Mouse (Mus musculus): ENCODE results near the gene Trpt1. TPM values are rescaled to one million over a fixed set of nuclear protein-coding genes. Genes with fewer than 3 reads are reported as not detected.

Trpt1 gene
- polyA plus RNA-seq, 1 experiment, result 4.6 TPM

DNA sequence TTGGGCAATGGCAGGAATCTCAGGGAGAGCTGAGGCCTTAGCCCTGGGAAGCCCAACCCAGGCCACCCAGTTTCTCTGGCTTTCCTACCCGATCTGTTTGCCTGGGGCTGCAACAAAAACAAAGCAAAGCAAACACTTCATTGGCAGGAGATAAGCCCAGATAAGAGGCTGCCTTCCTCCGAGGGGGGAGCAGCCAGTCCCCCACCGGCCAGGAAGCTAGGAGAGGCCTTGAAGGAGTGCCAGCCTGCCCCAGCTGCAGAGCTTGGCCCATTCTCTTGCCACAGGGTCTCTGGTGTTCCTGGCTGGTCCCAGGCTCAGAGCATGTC is 43.3 kb upstream of the Trpt1 start:
- no peak for TF ChIP-seq CTCF (IDR thresholded peaks at IDR 0.05; ENCODE audit: control insufficient read depth, insufficient read depth, low read length)
- no peak for TF ChIP-seq POLR2A (IDR thresholded peaks at IDR 0.05; ENCODE audit: borderline replicate concordance, control insufficient read depth, low read depth, low read length)
- Histone ChIP-seq H3K4me3 (replicated peaks; ENCODE audit: control insufficient read depth, low read depth, low read length) (no peak overlapping the region), H3K27ac (ENCODE audit: control insufficient read depth, insufficient read depth, low read depth, low read length, poor library complexity) (peak overlapping the region; percentile 15; the same call in 1 of the 2 replicates), H3K4me1 (ENCODE audit: control insufficient read depth, insufficient read depth, low read length) (peaks cover 2% of the 10 kb centered on the region; the same call in 1 of the 2 replicates)
- 15% methylated on average over 3 of the region's 3 CpGs for WGBS

DNA sequence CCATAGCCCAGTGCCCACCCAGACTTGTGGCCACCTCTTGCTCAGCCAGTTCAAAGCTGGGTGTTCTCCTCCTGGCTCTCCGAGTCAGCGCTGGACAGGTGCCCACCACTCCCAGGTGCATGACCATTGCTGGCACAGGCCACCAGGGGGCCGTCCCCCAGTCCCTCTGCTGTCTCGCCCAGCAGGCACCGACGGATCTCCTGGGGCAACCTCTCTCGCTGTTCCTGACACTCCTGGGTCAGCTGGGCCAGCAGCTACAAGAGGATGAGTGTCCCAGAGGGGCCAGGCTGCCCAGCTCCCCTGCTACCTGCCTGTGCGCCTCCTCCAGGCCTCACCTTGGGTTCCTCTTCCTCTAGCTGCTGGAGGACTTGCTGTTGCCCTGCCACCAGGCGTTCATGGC is 41.9 kb upstream of the Trpt1 start:
- peaks cover 2% of the 10 kb centered on the region; the same call in 1 of the 2 replicates for H3K4me1 ChIP-seq (ENCODE audit: control insufficient read depth, insufficient read depth, low read length)
- 58% methylated on average over 9 of the region's 9 CpGs for WGBS
- TF ChIP-seq CTCF (IDR thresholded peaks at IDR 0.05; ENCODE audit: control insufficient read depth, insufficient read depth, low read length), result peak; percentile 49; the same call in 1 of the 2 replicates
- no peak for TF ChIP-seq POLR2A (IDR thresholded peaks at IDR 0.05; ENCODE audit: borderline replicate concordance, control insufficient read depth, low read depth, low read length)
- H3K27ac ChIP-seq (ENCODE audit: control insufficient read depth, insufficient read depth, low read depth, low read length, poor library complexity), result no peak overlapping the region
- no peak overlapping the region for H3K4me3 ChIP-seq (replicated peaks; ENCODE audit: control insufficient read depth, low read depth, low read length)

- Histone ChIP-seq H3K4me1 (ENCODE audit: control insufficient read depth, insufficient read depth, low read length) (peaks cover 2% of the 10 kb centered on the region; the same call in 1 of the 2 replicates), H3K4me3 (replicated peaks; ENCODE audit: control insufficient read depth, low read depth, low read length) (no peak overlapping the region), H3K27ac (ENCODE audit: control insufficient read depth, insufficient read depth, low read depth, low read length, poor library complexity) (no peak overlapping the region)
- TF ChIP-seq POLR2A (IDR thresholded peaks at IDR 0.05; ENCODE audit: borderline replicate concordance, control insufficient read depth, low read depth, low read length), result no peak
- 61% methylated on average over 7 of the region's 7 CpGs for WGBS
Observed at GRCm38 (mm10) chr19:6955424-6955823, 40.5 kb upstream of the Trpt1 start.

DNA sequence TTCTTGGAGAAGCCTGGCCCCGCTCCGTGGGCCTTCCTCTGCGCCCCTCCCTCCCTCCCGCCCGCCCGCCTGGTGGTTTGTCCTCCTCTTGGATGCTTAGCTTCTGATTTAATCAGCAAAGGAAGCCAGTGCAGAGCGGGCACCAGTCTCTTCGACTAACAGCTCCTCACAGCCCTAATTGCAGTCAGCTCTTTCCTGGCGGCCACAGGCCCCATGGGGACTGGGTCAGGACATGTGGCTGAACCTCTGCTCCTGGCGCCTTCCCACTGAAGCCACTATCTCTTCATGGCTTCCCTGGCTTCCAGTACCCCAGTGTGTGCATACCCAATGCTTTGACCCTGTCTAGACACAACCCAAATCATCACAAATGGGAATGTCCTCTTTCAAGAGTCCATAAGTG is 39.5 kb upstream of the Trpt1 start:
- WGBS, result 72% methylated on average over 10 of the region's 10 CpGs
- Histone ChIP-seq H3K4me1 (ENCODE audit: control insufficient read depth, insufficient read depth, low read length) (peaks cover 2% of the 10 kb centered on the region; the same call in 1 of the 2 replicates), H3K27ac (ENCODE audit: control insufficient read depth, insufficient read depth, low read depth, low read length, poor library complexity) (no peak overlapping the region), H3K4me3 (replicated peaks; ENCODE audit: control insufficient read depth, low read depth, low read length) (no peak overlapping the region)
- TF ChIP-seq CTCF (IDR thresholded peaks at IDR 0.05; ENCODE audit: control insufficient read depth, insufficient read depth, low read length) (no peak), POLR2A (IDR thresholded peaks at IDR 0.05; ENCODE audit: borderline replicate concordance, control insufficient read depth, low read depth, low read length) (no peak)

DNA sequence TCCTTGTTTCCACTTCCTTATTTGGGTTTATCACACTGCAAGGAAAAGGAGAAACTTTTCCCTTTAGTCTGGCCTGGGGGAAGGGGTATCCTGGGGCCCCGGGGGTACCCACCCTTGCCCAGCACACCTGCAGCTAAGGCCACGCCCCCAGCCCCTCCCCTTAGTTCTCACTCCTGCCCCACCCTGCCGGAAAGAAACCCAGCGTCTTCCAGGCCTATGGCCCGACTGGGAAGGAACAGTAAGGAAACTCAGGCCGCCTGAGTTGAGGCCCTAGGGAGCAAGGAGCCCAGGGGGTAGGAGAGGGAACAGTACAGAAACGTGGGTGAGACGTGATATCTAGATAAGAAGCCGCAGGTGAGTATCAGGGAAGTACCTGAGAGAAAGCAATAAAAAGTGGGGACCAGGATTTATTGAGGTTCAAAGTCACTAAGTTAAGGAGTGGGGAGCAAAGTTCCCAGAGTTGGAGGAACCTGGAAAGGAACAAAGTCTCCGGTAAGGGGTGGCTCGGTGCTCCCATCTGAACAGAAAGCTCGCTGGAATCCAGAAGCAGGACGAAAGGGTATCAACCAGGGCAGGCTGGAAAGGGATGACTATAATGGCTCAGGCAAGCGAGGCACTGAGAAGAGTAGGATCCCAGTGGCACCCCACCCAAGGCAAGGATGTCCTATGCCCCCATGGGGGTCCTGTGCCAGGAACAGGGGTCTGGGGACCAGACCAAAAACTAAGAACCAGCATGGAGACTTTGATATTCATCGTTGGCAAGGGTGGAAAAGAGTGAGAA is 27.2 kb upstream of the Trpt1 start:
- H3K4me3 ChIP-seq (replicated peaks; ENCODE audit: control insufficient read depth, low read depth, low read length), result peak overlapping the region; percentile 72
- no peak overlapping the region for H3K27ac ChIP-seq (ENCODE audit: control insufficient read depth, insufficient read depth, low read depth, low read length, poor library complexity)
- peaks cover 1% of the 10 kb centered on the region; the same call in 1 of the 2 replicates for H3K4me1 ChIP-seq (ENCODE audit: control insufficient read depth, insufficient read depth, low read length)
- WGBS, result 12% methylated on average over 15 of the region's 15 CpGs
- TF ChIP-seq POLR2A (IDR thresholded peaks at IDR 0.05; ENCODE audit: borderline replicate concordance, control insufficient read depth, low read depth, low read length), result no peak

GRCm38 (mm10) chr19:6969291-6969664 is 26.7 kb upstream of the Trpt1 start:
- peaks cover 1% of the 10 kb centered on the region; the same call in 1 of the 2 replicates for H3K4me1 ChIP-seq (ENCODE audit: control insufficient read depth, insufficient read depth, low read length)
- 3% methylated on average over 20 of the region's 20 CpGs for WGBS
- no peak overlapping the region for H3K27ac ChIP-seq (ENCODE audit: control insufficient read depth, insufficient read depth, low read depth, low read length, poor library complexity)
- TF ChIP-seq POLR2A (IDR thresholded peaks at IDR 0.05; ENCODE audit: borderline replicate concordance, control insufficient read depth, low read depth, low read length), result no peak
- no peak for TF ChIP-seq CTCF (IDR thresholded peaks at IDR 0.05; ENCODE audit: control insufficient read depth, insufficient read depth, low read length)
- peak overlapping the region; percentile 72 for H3K4me3 ChIP-seq (replicated peaks; ENCODE audit: control insufficient read depth, low read depth, low read length)

DNA sequence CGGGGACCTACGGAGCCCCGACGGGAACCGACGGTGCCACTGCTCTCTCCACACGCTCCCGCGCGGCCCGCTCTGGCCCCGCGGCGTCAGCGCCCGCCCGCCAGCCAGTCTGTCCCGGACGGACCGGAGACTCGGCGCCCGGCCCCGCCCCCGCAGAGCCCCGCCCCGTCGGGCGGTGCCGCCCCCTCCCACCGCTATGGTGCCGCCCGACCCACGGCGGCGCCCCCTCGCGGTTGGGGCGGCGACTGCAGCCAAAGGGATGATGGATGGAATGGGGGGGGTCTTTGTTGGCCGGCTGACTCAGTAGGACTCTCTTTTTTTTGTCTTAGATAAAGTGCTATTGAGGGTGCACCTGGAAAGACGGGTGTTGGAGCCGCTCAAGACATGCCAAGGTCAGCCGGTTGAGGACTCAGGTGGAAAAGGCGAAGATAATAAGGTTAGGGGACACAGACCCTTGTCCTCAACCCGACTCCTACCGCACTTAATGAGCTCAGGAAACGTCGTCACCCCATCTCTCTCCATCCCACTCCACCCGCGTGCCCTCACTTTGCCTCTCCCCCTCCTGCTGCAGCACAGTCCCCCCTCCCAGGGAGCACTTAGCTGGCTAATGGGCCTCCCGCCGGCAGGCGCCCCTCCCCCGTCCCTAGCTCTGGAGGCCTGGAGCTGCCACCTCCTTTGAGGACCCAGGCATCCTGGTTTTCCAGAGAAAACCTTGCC is 26.1 kb upstream of the Trpt1 start:
- TF ChIP-seq POLR2A (IDR thresholded peaks at IDR 0.05; ENCODE audit: borderline replicate concordance, control insufficient read depth, low read depth, low read length) (peak; percentile 40; the same call in 1 of the 2 replicates), CTCF (IDR thresholded peaks at IDR 0.05; ENCODE audit: control insufficient read depth, insufficient read depth, low read length) (peak; percentile 69)
- H3K4me1 ChIP-seq (ENCODE audit: control insufficient read depth, insufficient read depth, low read length), result peaks cover 1% of the 10 kb centered on the region; the same call in 1 of the 2 replicates
- no peak overlapping the region for H3K27ac ChIP-seq (ENCODE audit: control insufficient read depth, insufficient read depth, low read depth, low read length, poor library complexity)
- WGBS, result 2% methylated on average over 53 of the region's 55 CpGs
- H3K4me3 ChIP-seq (replicated peaks; ENCODE audit: control insufficient read depth, low read depth, low read length), result peak overlapping the region; percentile 72

DNA sequence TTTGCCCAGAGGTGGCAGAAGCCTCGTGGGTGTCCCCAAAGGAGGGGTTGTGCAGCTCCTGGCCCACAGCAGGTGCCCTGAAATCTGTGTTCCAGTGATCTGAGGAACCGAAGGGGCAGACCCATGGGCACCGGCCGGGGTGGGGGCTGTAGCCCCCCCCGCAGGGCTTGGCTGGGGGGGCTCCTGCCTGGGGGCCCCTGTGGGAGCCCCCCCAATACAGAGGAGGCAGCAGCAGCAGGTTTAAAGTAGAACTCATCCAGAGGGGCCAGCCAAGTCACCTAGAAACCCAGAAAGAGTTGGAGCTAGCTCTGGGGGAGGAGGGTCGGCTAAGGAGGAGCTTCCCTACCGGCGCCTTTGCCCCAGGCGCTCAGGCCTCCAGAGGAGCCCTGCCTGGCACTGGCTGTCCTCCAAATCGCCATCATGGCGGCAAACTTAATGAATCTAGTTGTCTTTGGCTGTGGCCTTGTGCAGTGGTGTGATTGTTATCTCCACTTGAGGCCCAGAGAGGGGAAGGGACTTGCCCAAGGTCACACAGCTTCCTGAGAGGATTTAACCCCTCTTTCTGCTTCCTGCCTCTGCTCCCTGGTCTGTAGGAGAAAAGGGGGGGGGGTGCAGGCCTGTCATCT is 25.4 kb upstream of the Trpt1 start:
- Histone ChIP-seq H3K4me1 (ENCODE audit: control insufficient read depth, insufficient read depth, low read length) (peaks cover 1% of the 10 kb centered on the region; the same call in 1 of the 2 replicates), H3K27ac (ENCODE audit: control insufficient read depth, insufficient read depth, low read depth, low read length, poor library complexity) (no peak overlapping the region), H3K4me3 (replicated peaks; ENCODE audit: control insufficient read depth, low read depth, low read length) (no peak overlapping the region)
- TF ChIP-seq POLR2A (IDR thresholded peaks at IDR 0.05; ENCODE audit: borderline replicate concordance, control insufficient read depth, low read depth, low read length) (no peak), CTCF (IDR thresholded peaks at IDR 0.05; ENCODE audit: control insufficient read depth, insufficient read depth, low read length) (no peak)
- 26% methylated on average over 11 of the region's 11 CpGs for WGBS

All from bone marrow, adult 2 months (tissue).